ENCODE assay signal across 15 mouse cellular contexts in genomic region chr1:165604203-165604602, GRCm38 (mm10).
"Had no signal": no experiment of that assay in that cellular context is flagged by ENCODE, and none has a peak within 500 bp of the region (broad histone marks: within the 10 kb centered on the region; RNA-seq: fewer than 3 reads in every experiment).

No protein-coding gene starts in this region.

- H3K36me3 ChIP-seq: liver, embryonic 15.5 days had no signal

- ATAC-seq: lung, postnatal 0 days; midbrain, embryonic 16.5 days had no signal

- DNase-seq: kidney, postnatal 10 days; kidney, postnatal 4 days; lung, adult 2 months; lung, postnatal 36 days; right cerebral cortex, postnatal 14 days; thymus, postnatal 4 days had no signal

- H3K9me3 ChIP-seq: limb, embryonic 10.5 days; liver, embryonic 15.5 days; midbrain, embryonic 12.5 days; neural tube, embryonic 13.5 days had no signal

- H3K27ac ChIP-seq: layer of hippocampus, adult 2 months; left cerebral cortex, adult 2 months; limb, embryonic 10.5 days; liver, embryonic 15.5 days; midbrain, embryonic 12.5 days; neural tube, embryonic 13.5 days had no signal

- H3K4me1 ChIP-seq: limb, embryonic 10.5 days; liver, embryonic 15.5 days had no signal

- H3K4me3 ChIP-seq: layer of hippocampus, adult 2 months; left cerebral cortex, adult 2 months; limb, embryonic 10.5 days; liver, embryonic 15.5 days; midbrain, embryonic 12.5 days; neural tube, embryonic 13.5 days had no signal

- H3K9ac ChIP-seq: liver, embryonic 15.5 days; midbrain, embryonic 12.5 days; neural tube, embryonic 13.5 days had no signal

- H3K27me3 ChIP-seq: liver, embryonic 15.5 days; midbrain, embryonic 12.5 days; neural tube, embryonic 13.5 days had no signal

- H3K4me2 ChIP-seq: liver, embryonic 11.5 days; liver, embryonic 15.5 days; midbrain, embryonic 12.5 days; neural tube, embryonic 13.5 days had no signal
